Mouse (Mus musculus) small intestine, adult 2 months (tissue): ENCODE results near the gene Hoxb8.

Source experiments
- CTCF ChIP-seq: fragments of 200-500 bp; IDR thresholded peaks from 2 replicates; pipeline ENCODE4 v1.5.1; 2012; ENCODE audit warnings: low read depth, mild to moderate bottlenecking, control low read depth, inconsistent platforms, low read length, moderate library complexity, mixed read lengths; ENCODE audit not compliant: insufficient replicate concordance, insufficient read length; ENCODE audit errors: extremely low read depth
- POLR2A ChIP-seq: fragments of 200-500 bp; IDR thresholded peaks from 2 replicates; pipeline ENCODE4 v1.6.1; 2012; ENCODE audit warnings: low read depth, mild to moderate bottlenecking, control low read depth, inconsistent platforms, low read length, moderate library complexity

DNA sequence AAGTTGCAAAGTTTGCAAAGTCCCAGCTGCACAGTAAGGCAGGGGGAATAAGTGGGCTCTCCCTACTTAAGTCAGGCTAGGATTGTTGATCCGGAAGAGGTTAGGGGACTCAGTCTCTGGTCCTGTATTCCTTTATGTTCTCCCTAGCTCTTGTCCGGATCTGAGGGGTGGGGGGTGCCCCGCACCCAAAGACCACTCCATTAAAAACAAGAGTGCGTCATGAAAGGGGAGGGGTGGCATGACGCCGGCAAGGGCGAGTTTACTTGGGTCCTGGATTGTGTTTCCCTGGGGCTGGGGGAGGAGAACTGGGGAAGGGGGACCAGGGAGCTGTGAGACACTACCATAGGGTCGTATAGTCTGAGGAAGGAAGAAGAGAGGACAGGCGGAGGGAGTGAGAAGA is 18.1 kb downstream of the Hoxb8 start:
- TF ChIP-seq CTCF (no peak), POLR2A (no peak)
